Mouse (Mus musculus) layer of hippocampus, adult 8-10 months (tissue): ENCODE measurements at regions not wholly inside any gene's neighbourhood (a gene's known extent, or its start where the extent isn't known, plus 50 kb on each side); places are given as distances from the start of the nearest gene placed in this dataset.

Experiments
- DNase-seq, 2 experiments: peaks; one replicate each; pipeline ENCODE4 v3.0.0; 2022; ENCODE audit warnings: low spot score in 2 of 2

DNA sequence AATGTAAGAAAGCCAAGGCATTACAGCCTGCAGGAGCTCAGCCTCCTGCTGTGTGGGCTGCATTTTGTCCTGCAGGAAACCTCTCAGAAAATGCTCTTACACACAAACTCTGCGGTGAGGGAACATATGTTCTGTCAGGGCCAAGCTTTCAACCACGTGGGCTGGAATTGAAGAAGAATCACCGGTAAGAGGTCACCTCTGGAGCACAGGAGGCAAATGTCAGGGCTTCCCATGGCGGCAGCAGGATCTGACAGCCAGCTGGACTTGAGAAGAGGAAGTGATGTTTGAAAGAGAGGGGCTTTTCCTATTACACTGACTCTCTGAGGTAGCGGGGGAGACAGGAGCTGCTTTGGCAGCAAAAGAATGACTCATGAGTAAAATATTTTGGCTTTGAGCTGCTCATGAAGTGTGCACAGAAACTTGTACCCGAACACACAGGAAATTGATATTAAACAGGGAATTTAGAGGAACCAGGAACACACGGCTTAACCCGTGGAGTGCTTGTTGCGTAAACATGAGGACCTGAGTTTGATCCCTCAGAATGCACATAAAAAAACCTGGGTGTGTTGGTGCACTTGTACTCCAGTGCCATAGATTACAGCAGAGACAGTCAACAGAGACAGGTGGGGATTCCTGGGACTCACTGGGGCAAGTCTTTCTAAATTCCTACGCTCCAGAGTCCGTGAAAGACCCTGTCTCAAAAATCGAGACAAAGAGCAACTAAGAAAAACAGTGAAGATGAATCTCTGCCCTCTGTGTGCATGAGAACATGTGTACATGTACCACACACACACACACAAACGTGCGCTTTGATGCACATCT, 848.1 kb upstream of the A1bg start:
- no peak for DNase-seq

GRCm38 (mm10) chr15:61766544-61767094, 843.8 kb upstream of the A1bg start:
- DNase-seq: no peak

GRCm38 (mm10) chr15:61753802-61754201, 831.0 kb upstream of the A1bg start:
- DNase-seq: no peak

DNA sequence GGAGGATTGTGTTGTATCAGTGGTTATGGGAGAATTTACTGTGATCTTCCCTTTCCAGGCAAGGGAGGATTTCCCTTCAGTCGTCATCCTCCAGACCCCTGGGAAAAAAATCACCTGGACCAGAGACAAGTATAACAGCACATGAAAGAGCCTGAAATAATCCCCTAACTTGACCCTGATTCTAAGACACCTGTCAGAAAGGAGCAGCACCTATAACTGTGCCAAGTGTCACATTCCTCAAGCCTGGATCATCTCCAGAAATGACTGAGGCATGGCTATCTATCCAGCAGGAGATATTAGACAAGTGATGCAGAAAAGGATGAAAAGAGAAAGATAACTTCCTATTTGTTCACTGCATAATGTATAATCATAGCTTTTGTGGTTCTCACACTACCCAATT, 800.9 kb upstream of the A1bg start:
- no peak for DNase-seq

- no peak for DNase-seq
Observed at GRCm38 (mm10) chr15:61718486-61718885, 795.7 kb upstream of the A1bg start.

DNA sequence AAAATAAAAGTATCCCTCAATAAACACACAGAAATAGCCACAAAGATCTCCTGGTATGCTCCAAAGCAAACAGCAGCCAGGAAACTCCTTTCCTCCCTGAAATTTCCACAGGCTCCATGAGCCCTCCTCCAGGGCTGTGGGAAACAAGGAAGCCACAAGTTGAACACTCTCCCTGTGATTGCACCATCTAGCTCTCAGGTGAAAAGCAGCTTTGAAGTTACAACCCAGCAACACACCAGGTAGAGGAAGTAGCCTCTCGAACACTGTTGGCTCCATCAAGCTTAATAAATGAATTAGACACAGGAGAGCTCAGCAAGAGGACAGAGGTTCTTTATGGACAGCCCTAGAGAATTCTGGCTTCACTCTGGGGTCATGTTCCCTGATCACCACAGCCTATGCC, 794.4 kb upstream of the A1bg start:
- DNase-seq: no peak

GRCm38 (mm10) chr15:61713953-61714352, 791.1 kb upstream of the A1bg start:
- no peak for DNase-seq

- no peak for DNase-seq
Observed at GRCm38 (mm10) chr15:61708928-61709327, 786.1 kb upstream of the A1bg start.

DNA sequence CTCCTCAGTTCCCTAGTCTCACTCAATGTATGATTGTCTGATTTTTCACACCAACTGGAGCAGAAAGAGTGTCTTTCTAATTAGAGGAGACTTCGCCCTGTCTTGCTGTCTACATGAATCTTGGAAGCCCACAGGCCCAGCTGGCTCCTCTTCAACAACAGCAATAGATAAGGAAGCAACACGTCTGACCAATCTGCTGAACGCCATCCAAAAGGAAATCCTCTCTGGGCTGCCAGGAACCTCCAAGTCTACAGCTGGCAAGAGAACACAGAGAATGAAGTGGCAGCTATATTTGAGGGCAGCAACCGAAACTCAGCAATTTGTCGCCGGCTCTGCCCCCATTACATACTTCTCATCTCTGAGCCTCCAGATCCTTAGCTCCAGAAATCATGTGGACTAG, 785.1 kb upstream of the A1bg start:
- DNase-seq: peak in 1 of 2 experiments; percentile 9

GRCm38 (mm10) chr15:61692679-61693078, 769.9 kb upstream of the A1bg start:
- DNase-seq: no peak

DNA sequence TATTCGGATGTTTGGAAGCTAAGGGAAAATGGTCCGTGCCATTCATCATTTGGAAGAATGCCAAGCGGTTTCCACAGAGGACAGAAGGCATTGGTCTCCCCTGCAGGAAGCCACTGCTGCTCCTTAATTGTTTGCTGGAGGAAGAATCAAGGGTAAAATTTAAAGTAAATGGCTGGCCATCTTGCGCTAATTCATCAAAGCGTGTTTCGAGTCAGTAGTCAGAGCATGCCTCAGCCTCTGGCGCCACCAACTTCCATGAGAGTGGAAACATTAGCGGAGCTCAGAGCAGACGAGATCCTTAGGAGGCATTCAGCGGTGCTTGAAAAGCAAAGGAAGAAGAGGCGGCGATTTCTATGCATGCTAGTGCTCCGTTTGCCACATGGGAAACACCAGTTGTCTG, 767.6 kb upstream of the A1bg start:
- peak; percentile 17 to 28 for DNase-seq

GRCm38 (mm10) chr15:61689776-61690397, 767.1 kb upstream of the A1bg start:
- DNase-seq: no peak

DNA sequence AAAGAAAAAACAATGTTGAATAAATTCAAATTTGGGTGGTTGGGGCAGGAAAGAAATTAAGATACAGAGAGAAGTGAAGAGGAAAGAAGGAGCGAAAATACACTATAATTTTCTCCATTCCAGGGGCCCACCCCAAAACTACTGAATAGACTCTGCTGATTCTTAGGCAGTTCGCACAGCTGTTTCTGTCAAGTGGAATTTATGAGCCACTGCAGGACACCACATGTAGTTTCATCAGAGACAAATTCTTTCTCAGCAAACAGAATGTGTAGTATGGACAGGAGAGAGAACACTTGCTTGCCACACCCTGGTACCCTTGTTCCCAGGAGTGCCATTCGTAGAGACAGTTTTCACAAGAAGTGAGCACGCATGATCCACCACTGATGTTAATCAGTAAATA, 760.2 kb upstream of the A1bg start:
- no peak for DNase-seq

DNA sequence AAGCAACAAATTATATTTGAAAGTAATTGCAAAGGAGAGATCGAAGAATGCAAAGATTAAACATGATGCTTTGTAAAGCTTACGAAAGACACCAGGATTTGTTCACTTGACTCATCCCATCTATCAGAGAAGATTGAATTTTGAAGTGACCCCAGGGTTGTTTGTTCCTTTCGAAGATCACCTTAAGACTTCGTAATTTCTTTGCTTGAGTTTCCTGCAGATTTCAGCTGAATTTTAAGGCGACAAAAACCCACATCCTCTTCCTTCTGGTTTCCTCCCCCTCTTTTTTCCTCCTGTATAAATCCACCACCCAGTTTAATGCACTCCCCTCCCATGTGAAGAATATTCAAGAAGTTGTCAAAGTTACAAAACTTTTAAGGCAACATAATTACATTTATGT, 747.7 kb upstream of the A1bg start:
- DNase-seq: no peak

- DNase-seq: peak; percentile 4 to 5
Observed at GRCm38 (mm10) chr15:61660581-61660980, 737.8 kb upstream of the A1bg start.

DNA sequence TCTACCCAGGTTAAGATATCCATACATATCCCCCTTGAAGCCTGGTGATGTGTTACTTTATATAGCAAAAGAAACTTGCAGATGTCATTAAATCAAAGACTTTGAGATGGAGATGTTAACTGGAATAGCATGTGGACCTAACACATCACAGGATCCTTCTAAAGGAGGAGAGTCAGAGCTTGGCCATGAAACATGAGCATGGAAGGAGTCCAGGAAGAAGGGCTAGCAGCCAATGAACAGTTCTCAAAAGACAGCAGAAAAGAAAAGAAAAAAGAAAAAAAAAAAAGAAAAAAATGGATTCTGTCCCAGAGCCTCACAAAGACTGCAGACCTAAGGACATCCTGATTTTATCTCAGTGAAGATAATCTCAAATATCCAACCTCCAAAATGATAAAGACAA, 734.1 kb upstream of the A1bg start:
- DNase-seq: no peak

DNA sequence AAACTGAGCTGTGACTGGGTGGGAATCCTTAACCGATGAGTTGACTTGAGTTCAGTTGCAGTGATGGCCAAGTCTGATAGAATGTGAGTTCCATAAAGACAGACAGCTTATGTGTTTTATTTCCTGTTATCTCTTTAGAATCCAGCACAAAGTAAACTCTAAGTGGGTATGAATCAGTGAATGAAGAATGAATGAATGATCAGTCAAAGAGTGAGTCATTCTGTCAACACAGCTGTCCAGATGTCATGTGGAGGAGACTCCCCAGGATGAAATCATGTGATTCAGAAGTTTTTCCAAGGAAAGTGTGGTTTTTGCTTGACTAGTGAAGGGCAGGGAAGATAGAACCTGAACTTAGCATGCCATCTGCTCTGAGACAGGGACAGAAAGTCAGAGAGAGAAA, 732.0 kb upstream of the A1bg start:
- DNase-seq: no peak

DNA sequence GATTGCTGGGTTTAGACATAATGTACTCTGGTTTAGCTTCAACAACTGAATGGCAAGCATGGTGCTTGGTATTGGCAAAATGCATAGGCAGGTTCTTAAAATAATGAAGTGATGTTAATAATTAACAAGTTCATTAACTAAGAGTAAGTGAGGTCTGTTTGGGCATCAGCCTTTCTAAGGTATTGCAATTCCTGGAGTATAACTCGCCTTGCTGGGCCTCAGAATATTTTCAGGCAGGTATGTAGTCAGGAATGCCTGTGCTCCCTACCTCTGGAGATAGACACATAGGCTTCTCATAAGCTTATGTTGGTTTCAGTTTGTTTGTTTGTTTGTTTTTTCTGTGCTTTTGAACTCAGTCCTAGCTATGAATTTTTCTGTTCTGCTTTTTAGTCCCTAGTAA, 731.0 kb upstream of the A1bg start:
- DNase-seq: no peak

GRCm38 (mm10) chr15:61618638-61619500, 696.1 kb upstream of the A1bg start:
- DNase-seq: no peak

- no peak for DNase-seq
Observed at GRCm38 (mm10) chr15:61610662-61611061, 687.9 kb upstream of the A1bg start.

DNA sequence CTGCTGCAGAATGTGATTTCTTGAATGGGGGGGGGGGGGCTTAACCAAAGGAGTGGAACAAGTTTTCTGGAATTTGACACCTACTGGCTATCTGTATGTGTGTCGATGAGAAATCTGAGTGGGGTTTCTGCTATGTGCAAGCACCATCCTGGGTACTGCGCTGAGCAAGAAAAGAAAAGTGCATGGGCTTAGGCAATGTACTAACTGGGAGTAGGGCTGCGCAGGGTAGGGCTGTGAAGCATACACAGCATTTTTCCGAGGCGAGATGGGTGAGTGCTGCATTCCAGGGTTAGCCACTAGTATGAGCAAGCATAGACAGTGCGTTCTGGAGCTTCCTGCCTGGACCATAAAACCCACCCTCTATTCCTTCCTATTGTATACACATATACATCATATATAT, 686.8 kb upstream of the A1bg start:
- no peak for DNase-seq

- DNase-seq: no peak
Observed at GRCm38 (mm10) chr15:61608301-61608731, 685.5 kb upstream of the A1bg start.
